Mouse (Mus musculus) lung, embryonic 15.5 days (tissue): ENCODE measurements at regions not wholly inside any gene's neighbourhood (a gene's known extent, or its start where the extent isn't known, plus 50 kb on each side); places are given as distances from the start of the nearest gene placed in this dataset.

Source experiments
- ATAC-seq: fragments of 200-750 bp; cut with Nextera tagmentation; 2 replicates; pipeline ENCODE4 v1.8.0; 2017; ENCODE audit warnings: moderate number of reproducible peaks, borderline replicate concordance; ENCODE audit not compliant: low FRiP score, low TSS enrichment; ENCODE audit errors: extremely low read depth
- H3K27ac ChIP-seq: fragments of 300-500 bp; sonication (generic); 2 replicates; pipeline ENCODE4 v1.5.1; 2015; ENCODE audit warnings: moderate library complexity, mild to moderate bottlenecking, inconsistent platforms
- H3K27me3 ChIP-seq: fragments of 300-500 bp; sonication (generic); 2 replicates; pipeline ENCODE4 v1.6.1; 2015; ENCODE audit warnings: inconsistent platforms
- H3K36me3 ChIP-seq: fragments of 300-500 bp; sonication (generic); 2 replicates; pipeline ENCODE4 v1.6.1; 2015; ENCODE audit warnings: inconsistent platforms
- H3K4me1 ChIP-seq: fragments of 300-500 bp; sonication (generic); 2 replicates; pipeline ENCODE4 v1.6.1; 2015; ENCODE audit warnings: inconsistent platforms
- H3K4me2 ChIP-seq: fragments of 300-500 bp; sonication (generic); 2 replicates; pipeline ENCODE4 v1.6.1; 2015; ENCODE audit warnings: inconsistent platforms, mild to moderate bottlenecking, moderate library complexity
- H3K4me3 ChIP-seq: fragments of 300-500 bp; sonication (generic); 2 replicates; pipeline ENCODE4 v1.5.1; 2015; ENCODE audit warnings: mild to moderate bottlenecking, inconsistent platforms
- H3K9ac ChIP-seq: fragments of 300-500 bp; sonication (generic); 2 replicates; pipeline ENCODE4 v1.6.1; 2015; ENCODE audit warnings: inconsistent platforms
- H3K9me3 ChIP-seq: fragments of 300-500 bp; sonication (generic); 2 replicates; pipeline ENCODE4 v1.6.1; 2016; ENCODE audit warnings: inconsistent platforms
- WGBS: fragments of 180-500 bp; shearing (Covaris S2); methylation state at CpG from one replicate; pipeline ENCODE4 v1.1.7; 2015; 5-methylcytosine and 5-hydroxymethylcytosine counted together

DNA sequence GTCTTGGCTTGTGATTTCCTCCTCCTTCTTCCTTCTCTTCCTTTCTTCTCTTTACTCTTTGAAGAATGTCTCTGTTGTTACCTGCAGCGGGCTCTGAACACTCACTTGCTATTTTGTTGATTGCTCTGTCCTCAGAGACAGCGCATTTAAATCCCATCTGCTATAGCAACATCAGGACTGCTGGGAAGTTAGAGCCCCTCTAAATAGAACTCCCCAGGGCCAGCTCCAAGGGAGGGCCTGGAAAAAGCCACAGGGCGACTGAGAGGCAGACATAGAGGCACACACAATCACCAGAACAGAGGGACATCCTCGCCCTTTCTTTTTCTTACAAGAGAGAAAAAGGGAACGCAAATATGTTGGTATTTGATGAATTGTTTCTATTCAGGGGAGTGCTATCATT, 306.6 kb downstream of the Satb1 start:
- 19% methylated on average over 5 of the region's 5 CpGs for WGBS
- no peak for ATAC-seq
- no peak overlapping the region for H3K4me2 ChIP-seq
- H3K27me3 ChIP-seq = no peaks in the 10 kb centered on the region
- H3K36me3 ChIP-seq = no peaks in the 10 kb centered on the region
- no peak overlapping the region for H3K9ac ChIP-seq
- H3K27ac ChIP-seq = no peak overlapping the region
- no peaks in the 10 kb centered on the region for H3K9me3 ChIP-seq
- H3K4me3 ChIP-seq = no peak overlapping the region
- no peaks in the 10 kb centered on the region for H3K4me1 ChIP-seq

GRCm38 (mm10) chr17:51526021-51526420, 307.1 kb downstream of the Satb1 start:
- Histone ChIP-seq H3K9ac (no peak overlapping the region), H3K4me3 (no peak overlapping the region), H3K4me1 (no peaks in the 10 kb centered on the region), H3K9me3 (no peaks in the 10 kb centered on the region), H3K27me3 (no peaks in the 10 kb centered on the region), H3K36me3 (no peaks in the 10 kb centered on the region), H3K4me2 (no peak overlapping the region), H3K27ac (no peak overlapping the region)
- WGBS = 44% methylated on average over 4 of the region's 4 CpGs
- no peak for ATAC-seq

GRCm38 (mm10) chr17:51525219-51525618, 307.9 kb downstream of the Satb1 start:
- Histone ChIP-seq H3K9ac (no peak overlapping the region), H3K27me3 (no peaks in the 10 kb centered on the region), H3K27ac (no peak overlapping the region), H3K9me3 (no peaks in the 10 kb centered on the region), H3K4me3 (no peak overlapping the region), H3K4me2 (no peak overlapping the region), H3K4me1 (no peaks in the 10 kb centered on the region), H3K36me3 (no peaks in the 10 kb centered on the region)
- 38% methylated on average over 2 of the region's 2 CpGs for WGBS
- ATAC-seq = no peak

DNA sequence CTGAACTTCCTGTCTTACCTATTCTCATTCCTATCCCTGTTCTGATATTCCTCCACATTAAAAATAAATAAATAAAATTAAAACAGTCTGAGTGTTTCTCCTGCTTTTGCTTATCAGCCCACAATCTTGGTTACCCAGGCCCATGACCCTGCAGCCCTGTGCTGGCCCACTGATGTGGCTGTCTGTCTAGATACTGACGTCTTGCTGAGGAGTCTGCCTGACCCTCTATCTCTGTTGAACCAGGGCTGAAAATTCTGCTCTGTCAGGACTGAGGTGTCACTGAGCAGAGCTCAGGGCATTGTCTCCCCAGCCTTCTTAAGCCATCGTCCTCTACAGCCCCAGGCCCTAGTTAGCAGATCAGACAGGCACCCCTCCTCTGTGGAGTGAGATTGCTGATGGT, 321.2 kb downstream of the Satb1 start:
- 29% methylated on average over 2 of the region's 2 CpGs for WGBS
- no peak overlapping the region for H3K4me2 ChIP-seq
- H3K9me3 ChIP-seq = no peaks in the 10 kb centered on the region
- ATAC-seq = no peak
- H3K9ac ChIP-seq = no peak overlapping the region
- no peaks in the 10 kb centered on the region for H3K27me3 ChIP-seq
- H3K36me3 ChIP-seq = no peaks in the 10 kb centered on the region
- H3K4me3 ChIP-seq = no peak overlapping the region
- H3K27ac ChIP-seq = no peak overlapping the region
- H3K4me1 ChIP-seq = no peaks in the 10 kb centered on the region

DNA sequence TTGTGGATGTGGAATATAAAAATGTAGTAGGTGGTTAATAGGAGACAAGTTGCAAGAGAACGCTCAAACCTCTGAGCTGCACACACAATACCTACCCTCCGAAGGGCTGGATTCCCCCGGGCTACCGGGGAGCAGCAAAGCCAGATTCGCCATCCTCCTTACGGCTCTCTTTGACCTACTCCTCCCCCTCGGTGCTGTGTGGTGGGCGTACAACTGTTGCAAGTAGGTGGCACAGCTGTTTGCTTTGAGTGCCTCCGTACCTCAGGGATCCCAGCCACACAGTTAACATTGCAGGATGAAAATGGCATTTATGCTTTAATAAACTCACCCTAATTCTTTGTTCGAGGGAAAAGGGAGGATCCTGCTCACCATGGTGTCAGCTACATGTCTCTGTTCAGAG, 321.6 kb upstream of the Tbc1d5 start:
- H3K9ac ChIP-seq = no peak overlapping the region
- H3K27me3 ChIP-seq = no peaks in the 10 kb centered on the region
- 89% methylated on average over 10 of the region's 10 CpGs for WGBS
- no peaks in the 10 kb centered on the region for H3K36me3 ChIP-seq
- H3K4me1 ChIP-seq = no peaks in the 10 kb centered on the region
- H3K27ac ChIP-seq = no peak overlapping the region
- H3K9me3 ChIP-seq = no peaks in the 10 kb centered on the region
- no peak overlapping the region for H3K4me2 ChIP-seq
- no peak for ATAC-seq
- H3K4me3 ChIP-seq = no peak overlapping the region

DNA sequence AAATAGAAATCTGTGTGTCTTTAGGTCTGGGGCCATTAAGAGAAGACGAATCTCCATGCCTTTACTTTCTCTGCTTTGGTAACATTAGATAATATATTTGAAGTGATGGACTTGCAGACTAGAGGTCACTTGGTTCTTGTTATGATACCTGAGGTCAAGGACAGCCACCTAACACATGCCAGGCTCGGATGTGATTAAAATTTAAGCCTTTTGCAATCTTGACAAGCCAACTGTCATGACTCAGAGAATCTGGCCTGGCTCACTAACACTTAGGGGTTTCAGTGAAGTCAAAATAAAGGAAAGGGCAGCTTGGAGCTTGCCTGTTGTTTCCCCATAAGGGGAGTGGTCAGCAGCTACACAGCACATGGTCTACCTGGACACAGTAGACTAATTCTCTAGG, 320.4 kb upstream of the Tbc1d5 start:
- Histone ChIP-seq H3K9ac (no peak overlapping the region), H3K36me3 (no peaks in the 10 kb centered on the region), H3K4me3 (no peak overlapping the region), H3K4me1 (no peaks in the 10 kb centered on the region), H3K9me3 (no peaks in the 10 kb centered on the region), H3K27me3 (no peaks in the 10 kb centered on the region), H3K27ac (no peak overlapping the region), H3K4me2 (no peak overlapping the region)
- WGBS = 57% methylated on average over 2 of the region's 2 CpGs
- no peak for ATAC-seq

DNA sequence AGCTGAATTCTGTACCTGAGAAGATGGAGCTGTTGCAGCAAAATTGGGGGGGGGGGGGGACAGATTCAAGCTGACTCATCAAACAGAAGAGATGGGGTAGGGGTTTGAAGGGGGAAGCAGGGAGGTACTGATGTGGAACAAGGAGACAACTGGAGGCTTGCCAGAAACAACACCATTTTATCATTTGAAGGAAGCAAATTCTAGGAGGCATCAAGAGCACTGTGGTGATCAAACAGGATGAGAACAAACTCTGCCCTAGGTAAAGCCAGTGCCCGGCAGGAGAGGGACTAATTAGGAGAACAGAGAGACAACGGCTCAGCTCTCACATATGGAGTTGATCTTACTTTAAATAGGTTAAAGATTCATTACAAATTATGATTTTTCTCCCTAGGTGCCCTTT, 315.9 kb upstream of the Tbc1d5 start:
- ATAC-seq = no peak
- no peaks in the 10 kb centered on the region for H3K36me3 ChIP-seq
- no peaks in the 10 kb centered on the region for H3K27me3 ChIP-seq
- H3K4me2 ChIP-seq = no peak overlapping the region
- no peak overlapping the region for H3K4me3 ChIP-seq
- WGBS = 65% methylated on average over 2 of the region's 2 CpGs
- no peak overlapping the region for H3K27ac ChIP-seq
- H3K9me3 ChIP-seq = no peaks in the 10 kb centered on the region
- no peak overlapping the region for H3K9ac ChIP-seq
- no peaks in the 10 kb centered on the region for H3K4me1 ChIP-seq

DNA sequence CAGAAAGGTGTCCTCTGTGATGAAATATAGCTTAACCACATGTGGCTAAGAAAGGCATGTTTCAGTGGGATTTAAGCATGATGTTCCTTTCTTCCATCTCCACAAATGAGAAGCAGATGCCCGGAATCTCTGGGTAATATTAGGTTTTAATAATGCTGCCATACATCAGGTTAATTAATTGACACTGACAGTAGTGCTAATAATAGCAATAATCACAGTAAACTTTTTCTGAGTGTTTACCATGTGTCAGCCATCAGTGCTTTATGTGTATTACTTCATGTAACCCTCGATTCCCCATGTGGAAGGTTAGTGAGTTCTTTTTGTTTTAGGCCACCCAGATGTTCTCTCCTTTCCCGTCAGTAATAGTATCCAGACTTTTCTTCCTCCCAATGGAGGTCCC, 310.2 kb upstream of the Tbc1d5 start:
- Histone ChIP-seq H3K36me3 (no peaks in the 10 kb centered on the region), H3K27ac (no peak overlapping the region), H3K4me2 (no peak overlapping the region), H3K9me3 (no peaks in the 10 kb centered on the region), H3K4me1 (no peaks in the 10 kb centered on the region), H3K27me3 (no peaks in the 10 kb centered on the region), H3K4me3 (no peak overlapping the region), H3K9ac (no peak overlapping the region)
- 67% methylated on average over 3 of the region's 3 CpGs for WGBS
- no peak for ATAC-seq

GRCm38 (mm10) chr17:51487918-51488445, 308.8 kb upstream of the Tbc1d5 start:
- no peaks in the 10 kb centered on the region for H3K4me1 ChIP-seq
- 80% methylated on average over 3 of the region's 3 CpGs for WGBS
- no peaks in the 10 kb centered on the region for H3K9me3 ChIP-seq
- H3K27ac ChIP-seq = no peak overlapping the region
- no peak for ATAC-seq
- no peaks in the 10 kb centered on the region for H3K27me3 ChIP-seq
- H3K4me2 ChIP-seq = no peak overlapping the region
- H3K4me3 ChIP-seq = no peak overlapping the region
- no peak overlapping the region for H3K9ac ChIP-seq
- no peaks in the 10 kb centered on the region for H3K36me3 ChIP-seq

DNA sequence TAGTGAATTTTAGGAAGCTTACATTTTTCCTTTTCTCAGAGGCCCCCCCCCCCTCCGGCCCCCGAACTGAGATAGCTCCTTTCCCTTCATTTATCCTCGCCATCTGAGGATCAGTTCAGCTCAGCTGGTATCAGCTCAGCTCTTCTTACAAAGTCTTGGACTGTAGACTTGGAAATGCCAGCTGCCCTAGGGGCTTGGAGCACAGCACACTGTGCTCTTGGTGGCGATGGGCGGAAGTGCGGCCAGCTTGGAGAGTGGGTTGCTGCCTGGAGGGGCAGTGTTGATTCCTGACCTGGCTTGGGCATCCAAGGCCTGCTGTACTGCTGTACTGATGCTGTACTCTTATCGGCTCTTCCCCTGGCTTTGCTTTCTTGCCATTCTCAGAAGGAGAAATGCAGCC, 298.7 kb upstream of the Tbc1d5 start:
- no peak overlapping the region for H3K4me2 ChIP-seq
- no peak overlapping the region for H3K4me3 ChIP-seq
- H3K9me3 ChIP-seq = no peaks in the 10 kb centered on the region
- ATAC-seq = no peak
- H3K27me3 ChIP-seq = no peaks in the 10 kb centered on the region
- H3K4me1 ChIP-seq = no peaks in the 10 kb centered on the region
- H3K9ac ChIP-seq = no peak overlapping the region
- WGBS = 76% methylated on average over 7 of the region's 7 CpGs
- H3K27ac ChIP-seq = no peak overlapping the region
- H3K36me3 ChIP-seq = no peaks in the 10 kb centered on the region

GRCm38 (mm10) chr17:51477404-51477803, 298.3 kb upstream of the Tbc1d5 start:
- H3K4me2 ChIP-seq = no peak overlapping the region
- H3K9ac ChIP-seq = no peak overlapping the region
- H3K9me3 ChIP-seq = no peaks in the 10 kb centered on the region
- H3K36me3 ChIP-seq = no peaks in the 10 kb centered on the region
- H3K4me1 ChIP-seq = no peaks in the 10 kb centered on the region
- WGBS = 83% methylated on average over 8 of the region's 8 CpGs
- ATAC-seq = no peak
- H3K27me3 ChIP-seq = no peaks in the 10 kb centered on the region
- H3K4me3 ChIP-seq = no peak overlapping the region
- H3K27ac ChIP-seq = no peak overlapping the region

GRCm38 (mm10) chr17:51462137-51462880, 283.2 kb upstream of the Tbc1d5 start:
- Histone ChIP-seq H3K4me2 (no peak overlapping the region), H3K27ac (no peak overlapping the region), H3K4me1 (no peaks in the 10 kb centered on the region; the same call in 1 of the 2 replicates), H3K27me3 (no peaks in the 10 kb centered on the region), H3K4me3 (no peak overlapping the region), H3K36me3 (no peaks in the 10 kb centered on the region), H3K9ac (no peak overlapping the region), H3K9me3 (no peaks in the 10 kb centered on the region)
- 59% methylated on average over 5 of the region's 5 CpGs for WGBS
- no peak for ATAC-seq

GRCm38 (mm10) chr17:51461248-51461647, 282.1 kb upstream of the Tbc1d5 start:
- no peaks in the 10 kb centered on the region; the same call in 1 of the 2 replicates for H3K4me1 ChIP-seq
- H3K27ac ChIP-seq = no peak overlapping the region
- no peak overlapping the region for H3K4me3 ChIP-seq
- peak overlapping the region; percentile 24; the same call in 1 of the 2 replicates for H3K4me2 ChIP-seq
- ATAC-seq = no peak
- WGBS = 45% methylated on average over 14 of the region's 14 CpGs
- H3K27me3 ChIP-seq = no peaks in the 10 kb centered on the region
- no peak overlapping the region for H3K9ac ChIP-seq
- H3K36me3 ChIP-seq = no peaks in the 10 kb centered on the region
- H3K9me3 ChIP-seq = no peaks in the 10 kb centered on the region
